Mouse (Mus musculus): ENCODE measurements at regions not wholly inside any gene's neighbourhood (a gene's known extent, or its start where the extent isn't known, plus 50 kb on each side); places are given as distances from the start of the nearest gene placed in this dataset.
A peak's percentile ranks its signal among the peaks of the same experiment; 100 is the strongest.

GRCm38 (mm10) chr19:15647313-15647712 is 299.8 kb downstream of the Psat1 start:
- DNase-seq, result no peak

- DNase-seq, result no peak
These were observed 302.4 kb downstream of the Psat1 start for GRCm38 (mm10) chr19:15644786-15645185.

- DNase-seq, result peak; percentile 72
These were observed 329.8 kb downstream of the Psat1 start for GRCm38 (mm10) chr19:15617233-15617915.

GRCm38 (mm10) chr19:15614648-15615561 is 332.2 kb downstream of the Psat1 start:
- DNase-seq, result peak; percentile 7

GRCm38 (mm10) chr19:15611137-15611758 is 335.9 kb downstream of the Psat1 start:
- no peak for DNase-seq

- DNase-seq, result no peak
These were observed 340.7 kb downstream of the Psat1 start for GRCm38 (mm10) chr19:15606440-15606839.

GRCm38 (mm10) chr19:15592821-15593220 is 354.3 kb downstream of the Psat1 start:
- no peak for DNase-seq

GRCm38 (mm10) chr19:15583782-15584693 is 363.1 kb downstream of the Psat1 start:
- DNase-seq, result peak; percentile 10

- DNase-seq, result no peak
These were observed 363.9 kb downstream of the Psat1 start for GRCm38 (mm10) chr19:15583106-15583781.

- no peak for DNase-seq
These were observed 375.9 kb downstream of the Psat1 start for GRCm38 (mm10) chr19:15571204-15571603.

GRCm38 (mm10) chr19:15561511-15561910 is 385.6 kb downstream of the Psat1 start:
- no peak for DNase-seq

GRCm38 (mm10) chr19:15553953-15554352 is 393.2 kb downstream of the Psat1 start:
- no peak for DNase-seq

- no peak for DNase-seq
These were observed 429.3 kb downstream of the Psat1 start for GRCm38 (mm10) chr19:15517853-15518252.

GRCm38 (mm10) chr19:15516566-15517305 is 430.4 kb downstream of the Psat1 start:
- DNase-seq, result no peak

- no peak for DNase-seq
These were observed 433.9 kb downstream of the Psat1 start for GRCm38 (mm10) chr19:15513197-15513596.

GRCm38 (mm10) chr19:15510395-15510794 is 436.7 kb downstream of the Psat1 start:
- DNase-seq, result no peak

GRCm38 (mm10) chr19:15502985-15503354 is 444.2 kb downstream of the Psat1 start:
- no peak for DNase-seq

GRCm38 (mm10) chr19:15502315-15502984 is 444.7 kb downstream of the Psat1 start:
- no peak for DNase-seq

GRCm38 (mm10) chr19:15495532-15495931 is 451.6 kb downstream of the Psat1 start:
- no peak for DNase-seq

- DNase-seq, result peak; percentile 16
These were observed 459.6 kb downstream of the Psat1 start for GRCm38 (mm10) chr19:15487576-15487975.

- peak; percentile 16 for DNase-seq
These were observed 465.5 kb downstream of the Psat1 start for GRCm38 (mm10) chr19:15481605-15482004.
